Mouse (Mus musculus): Measurements from ENCODE around the gene Traf3ip1.
A peak's percentile ranks its signal among the peaks of the same experiment; 100 is the strongest.

Gene Traf3ip1

GRCm38 (mm10) chr1:91533961-91534723 is 39.7 kb downstream of the Traf3ip1 start:
- no peak for ATAC-seq (ENCODE audit: low TSS enrichment)

DNA sequence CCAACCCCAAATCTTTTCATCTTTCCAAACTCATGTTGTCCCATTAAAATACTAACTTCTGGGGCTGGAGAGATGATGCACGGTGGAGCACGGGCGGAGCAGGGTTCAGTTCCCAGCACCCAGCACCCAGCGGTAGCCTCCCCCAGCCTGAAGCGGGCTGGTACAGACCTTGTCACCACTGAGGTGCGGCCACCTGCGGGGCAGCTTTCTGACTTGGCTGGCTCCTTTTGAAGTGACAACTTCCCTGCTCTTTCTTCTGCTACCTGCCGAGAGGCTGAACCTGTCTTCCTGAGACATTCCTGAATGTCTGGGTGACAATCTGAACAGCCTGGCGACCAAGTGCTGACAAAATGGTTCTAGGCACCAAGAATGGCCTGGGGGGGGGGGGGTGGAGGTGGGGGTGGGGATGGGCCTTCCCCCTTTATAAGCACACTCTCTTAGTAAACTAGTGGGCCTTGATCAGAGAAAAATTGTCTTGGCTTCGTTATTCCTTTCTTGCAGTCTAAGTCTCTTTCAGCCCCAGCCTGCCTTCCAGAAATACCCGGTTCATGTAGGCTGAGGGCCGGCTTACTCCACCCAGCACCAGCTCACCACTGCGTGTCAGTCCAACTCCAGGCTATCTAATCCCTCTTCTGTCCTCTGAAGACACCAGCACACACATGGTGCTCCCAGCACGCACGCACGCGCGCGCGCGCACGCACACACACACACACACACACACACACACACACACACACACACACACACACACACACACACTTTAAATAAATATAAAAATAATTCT is 43.5 kb downstream of the Traf3ip1 start:
- ATAC-seq (ENCODE audit: low TSS enrichment): no peak

DNA sequence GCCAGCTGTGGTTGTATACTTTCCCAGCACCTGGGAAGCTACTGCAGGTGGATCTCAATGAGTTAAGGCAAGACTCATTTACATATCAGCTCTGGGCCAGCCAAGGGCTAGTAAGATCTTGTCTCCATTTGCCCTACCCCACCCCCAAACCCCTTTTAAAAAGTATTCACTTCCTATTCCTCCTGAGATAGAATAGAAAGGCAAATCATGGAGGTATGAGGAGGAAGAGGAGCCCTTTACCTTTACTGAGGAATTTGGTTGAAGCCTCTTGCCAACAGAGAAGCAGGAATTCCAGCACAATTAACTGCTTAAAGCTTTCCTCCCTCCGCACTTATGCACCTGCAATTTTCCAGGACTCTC is 44.1 kb downstream of the Traf3ip1 start:
- no peak for ATAC-seq (ENCODE audit: low TSS enrichment)

DNA sequence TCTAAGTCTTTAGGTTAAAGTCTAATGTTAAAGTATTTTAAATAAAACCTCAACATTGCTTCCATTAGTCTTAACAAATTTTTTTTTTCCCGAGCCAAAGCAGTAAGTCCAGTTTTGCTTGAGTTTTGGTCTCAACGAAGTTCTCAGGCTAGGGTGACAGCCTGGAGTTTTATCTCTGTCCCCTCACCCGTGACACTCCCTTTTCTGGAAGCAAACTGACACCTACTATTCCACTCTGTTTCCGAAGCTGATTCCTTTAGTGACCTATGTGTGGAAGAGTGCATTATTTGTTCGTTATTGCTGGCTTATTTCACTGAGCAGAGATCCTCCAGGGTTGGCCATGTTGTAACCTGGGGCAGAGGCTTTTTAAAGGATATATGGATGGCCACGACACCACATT is 44.8 kb downstream of the Traf3ip1 start:
- ATAC-seq (ENCODE audit: low TSS enrichment): no peak

DNA sequence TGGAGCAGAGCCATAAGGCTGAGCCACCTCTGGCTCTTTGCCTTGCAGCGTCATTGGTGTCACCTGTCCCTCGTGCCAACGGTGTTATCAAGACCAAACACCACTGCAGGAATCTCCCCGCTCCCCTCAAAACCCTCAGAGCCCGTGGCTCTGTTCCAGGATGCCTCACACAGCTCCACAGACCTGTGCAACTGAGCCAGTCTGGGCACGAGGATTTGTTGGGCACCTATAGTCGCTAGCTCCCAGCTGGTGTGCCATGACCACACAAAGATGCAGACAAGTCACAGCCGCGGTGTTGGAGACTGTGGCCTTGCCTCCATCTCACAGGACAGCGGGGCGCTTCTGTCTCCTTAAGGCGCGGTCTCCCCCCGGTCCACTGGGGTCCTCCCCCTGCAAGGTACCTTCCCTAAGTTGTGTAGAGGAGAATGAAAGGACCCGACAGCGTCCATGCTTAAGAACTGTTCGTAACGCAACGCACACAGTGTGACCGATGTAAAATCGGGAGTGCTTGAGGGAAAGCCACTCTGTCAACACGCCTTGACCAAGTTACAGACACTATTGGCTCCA is 45.3 kb downstream of the Traf3ip1 start:
- peak; percentile 25 for ATAC-seq (ENCODE audit: low TSS enrichment)

- peak; percentile 95 for ATAC-seq (ENCODE audit: low TSS enrichment)
Observed at GRCm38 (mm10) chr1:91540271-91540826, 45.9 kb downstream of the Traf3ip1 start, which contains the start of gene Asb1. TSS of gene Asb1 (plus strand) at chr1:91540544.

DNA sequence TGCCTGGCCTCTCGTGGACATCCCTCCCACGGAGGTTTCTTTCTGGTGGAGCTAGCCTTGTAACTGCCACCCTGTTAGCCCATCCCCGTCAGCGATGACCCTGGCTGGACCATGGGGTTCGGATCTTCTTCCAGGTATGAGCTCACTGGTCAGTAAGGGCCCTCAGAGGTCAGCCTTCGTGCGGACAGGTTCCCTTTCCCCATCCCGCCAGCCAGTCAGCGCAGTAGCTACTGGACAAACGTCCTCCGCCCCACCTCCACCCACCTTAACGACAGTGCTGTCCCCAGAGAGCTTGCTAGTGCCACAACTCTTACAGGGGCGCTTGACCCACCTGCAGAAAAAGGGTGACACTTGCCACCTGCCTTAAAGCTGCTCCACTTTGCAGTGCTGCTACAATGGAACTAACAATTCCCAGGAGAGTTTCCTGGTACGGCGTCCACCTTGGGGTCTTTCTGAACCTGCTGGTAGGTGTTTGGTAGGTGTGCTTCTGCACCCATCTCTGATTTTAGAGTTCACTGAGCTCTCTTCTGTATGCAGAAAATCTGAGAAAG is 46.7 kb downstream of the Traf3ip1 start:
- no peak for ATAC-seq (ENCODE audit: low TSS enrichment)

GRCm38 (mm10) chr1:91543974-91544373 is 49.5 kb downstream of the Traf3ip1 start:
- ATAC-seq (ENCODE audit: low TSS enrichment): no peak

DNA sequence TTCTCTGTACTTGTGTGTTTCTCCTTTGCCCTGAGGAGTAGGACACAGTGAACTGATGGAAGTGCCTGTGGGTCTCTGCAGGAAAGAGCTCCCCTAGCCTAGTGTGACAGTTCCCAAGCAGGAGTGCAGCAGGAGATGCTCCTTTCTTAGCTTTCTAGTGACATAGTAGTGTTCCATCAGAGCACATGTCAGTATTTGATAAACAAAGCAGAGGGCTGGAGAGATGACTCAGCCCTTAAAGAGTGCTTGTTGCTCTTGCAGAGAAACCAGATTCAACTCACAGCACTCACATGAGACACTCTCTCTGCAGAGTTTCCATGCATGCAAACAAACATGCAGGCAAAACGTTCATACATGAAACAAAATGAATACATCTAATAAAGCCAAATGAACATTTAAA is 50.8 kb downstream of the Traf3ip1 start:
- no peak for ATAC-seq (ENCODE audit: low TSS enrichment)

GRCm38 (mm10) chr1:91547567-91547966 is 53.1 kb downstream of the Traf3ip1 start:
- no peak for ATAC-seq (ENCODE audit: low TSS enrichment)

GRCm38 (mm10) chr1:91549073-91549472 is 54.6 kb downstream of the Traf3ip1 start:
- no peak for ATAC-seq (ENCODE audit: low TSS enrichment)

GRCm38 (mm10) chr1:91557099-91557498 is 62.7 kb downstream of the Traf3ip1 start:
- no peak for ATAC-seq (ENCODE audit: low TSS enrichment)

DNA sequence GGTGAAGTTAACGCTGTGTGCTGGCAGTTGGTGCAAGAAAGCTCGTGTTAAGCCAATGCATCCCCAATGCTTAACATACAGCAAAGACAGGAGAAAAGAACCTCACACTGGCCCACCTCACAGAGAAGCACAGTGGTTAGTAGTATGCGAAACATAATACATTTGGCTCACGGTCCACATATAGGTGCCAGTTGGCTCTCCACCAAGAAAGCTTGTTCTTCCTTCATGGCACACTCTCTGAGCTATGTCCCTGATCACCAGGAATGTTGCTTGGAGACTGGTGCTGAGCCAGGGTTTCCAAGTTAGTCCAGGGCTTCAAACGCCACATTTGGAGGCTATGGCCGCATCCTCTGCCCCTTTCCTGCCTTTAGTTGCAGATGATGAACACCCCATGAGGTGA is 66.8 kb downstream of the Traf3ip1 start:
- no peak for ATAC-seq (ENCODE audit: low TSS enrichment)

DNA sequence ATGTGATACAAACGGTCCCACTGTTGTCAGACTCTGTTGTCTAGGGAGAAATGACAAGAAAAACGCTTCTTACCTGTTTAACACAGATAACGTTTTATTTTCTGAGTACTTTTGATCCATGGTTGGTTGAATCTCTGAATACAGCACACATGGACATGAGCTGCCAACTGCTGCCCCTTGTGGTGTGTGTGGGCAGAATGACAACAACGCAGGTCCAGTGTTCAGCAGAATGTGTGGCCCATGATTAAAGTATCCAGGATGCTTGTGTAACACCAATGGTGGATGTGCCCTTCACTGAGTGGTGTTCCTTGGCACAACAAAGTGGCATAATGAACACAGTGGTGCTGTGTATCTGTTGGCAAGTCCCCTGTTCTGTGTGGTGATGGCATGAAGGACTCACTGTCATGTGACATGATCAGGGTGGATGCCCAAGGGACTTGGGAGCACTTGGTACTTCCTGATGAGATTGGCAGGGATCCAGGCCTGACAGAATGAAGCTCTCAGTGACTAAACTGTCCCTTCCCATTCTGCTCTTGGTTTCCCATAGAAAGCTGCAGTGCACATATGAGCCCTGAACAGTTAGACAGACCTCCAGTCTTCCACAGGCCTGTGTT is 68.6 kb downstream of the Traf3ip1 start:
- ATAC-seq (ENCODE audit: low TSS enrichment): no peak

DNA sequence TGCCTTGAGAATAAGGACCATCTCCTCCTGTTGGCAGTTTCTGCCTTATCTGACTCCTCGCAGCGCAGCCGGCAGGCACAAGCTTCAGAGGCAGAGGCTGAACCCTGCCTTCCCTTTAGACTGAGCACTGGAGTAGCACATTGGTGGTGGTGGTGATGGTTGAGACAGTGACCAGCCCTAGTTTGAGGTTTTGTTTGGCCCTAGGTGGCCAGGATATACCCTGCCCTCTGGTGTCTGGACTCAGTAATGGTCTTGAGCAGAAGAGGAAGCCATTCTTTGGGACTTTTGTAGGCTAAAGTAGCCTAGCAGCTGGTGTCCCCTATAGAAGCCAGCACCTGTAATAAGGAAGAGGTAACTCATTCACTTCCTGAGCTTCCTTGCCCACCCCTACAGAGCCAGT is 69.6 kb downstream of the Traf3ip1 start:
- no peak; the same call in 1 of the 2 replicates for ATAC-seq (ENCODE audit: low TSS enrichment)

- no peak for ATAC-seq (ENCODE audit: low TSS enrichment)
Observed at GRCm38 (mm10) chr1:91564598-91564997, 70.2 kb downstream of the Traf3ip1 start.

GRCm38 (mm10) chr1:91567269-91567668 is 72.8 kb downstream of the Traf3ip1 start:
- no peak for ATAC-seq (ENCODE audit: low TSS enrichment)

GRCm38 (mm10) chr1:91572458-91572857 is 78.0 kb downstream of the Traf3ip1 start:
- no peak for ATAC-seq (ENCODE audit: low TSS enrichment)

DNA sequence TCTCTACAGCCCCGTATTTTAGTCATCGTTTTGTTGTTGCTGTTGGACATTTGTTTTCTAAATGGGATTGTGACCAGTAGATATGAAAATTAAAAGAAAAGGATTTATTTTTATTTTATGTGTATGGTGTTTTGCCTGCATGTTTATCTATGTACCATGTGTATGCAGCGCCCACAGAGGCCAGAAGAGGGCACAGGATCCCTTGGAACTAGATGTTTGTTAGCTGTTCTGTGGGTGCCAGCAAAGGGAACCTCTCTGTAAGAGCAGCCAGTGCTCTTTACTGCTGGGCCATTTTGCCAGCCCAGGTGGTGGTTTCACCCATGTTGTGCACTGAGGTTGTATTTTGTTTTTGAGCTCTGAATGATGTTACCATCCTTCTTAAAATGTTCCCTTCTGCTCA is 79.8 kb downstream of the Traf3ip1 start:
- peak; percentile 74 for ATAC-seq (ENCODE audit: low TSS enrichment)

DNA sequence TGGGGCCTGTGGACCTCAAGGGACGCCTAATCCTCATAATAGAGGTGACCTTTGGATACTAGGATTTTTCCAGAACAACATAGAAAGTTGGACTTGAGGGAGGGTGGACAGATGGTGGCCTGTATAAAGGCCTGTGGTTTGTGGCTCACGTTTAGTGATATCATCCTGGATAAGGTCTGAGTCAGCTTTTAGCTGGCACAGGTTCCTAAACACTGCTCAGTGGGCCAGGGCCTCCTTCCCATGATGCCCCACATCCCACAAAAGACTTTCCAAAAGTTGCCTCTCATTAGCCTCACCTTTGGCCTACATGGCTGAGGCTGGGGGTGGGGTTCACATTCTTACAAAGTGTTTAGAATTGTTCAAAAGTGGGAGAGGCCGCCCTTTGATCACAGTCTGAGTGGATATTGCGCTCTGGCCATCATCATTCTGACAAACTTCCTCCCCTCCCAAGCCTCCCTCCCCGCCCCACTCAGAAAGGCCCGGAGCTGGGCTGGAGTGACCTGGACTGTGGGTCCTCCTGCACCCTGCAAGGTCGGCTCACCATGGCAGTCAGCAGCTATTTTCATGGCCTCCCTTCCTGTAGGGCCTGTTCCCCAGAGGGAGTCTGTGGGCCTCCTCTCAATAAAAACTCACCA is 83.6 kb downstream of the Traf3ip1 start:
- no peak for ATAC-seq (ENCODE audit: low TSS enrichment)
